14 mouse cellular contexts compared by ENCODE assay signal in the genomic region with DNA sequence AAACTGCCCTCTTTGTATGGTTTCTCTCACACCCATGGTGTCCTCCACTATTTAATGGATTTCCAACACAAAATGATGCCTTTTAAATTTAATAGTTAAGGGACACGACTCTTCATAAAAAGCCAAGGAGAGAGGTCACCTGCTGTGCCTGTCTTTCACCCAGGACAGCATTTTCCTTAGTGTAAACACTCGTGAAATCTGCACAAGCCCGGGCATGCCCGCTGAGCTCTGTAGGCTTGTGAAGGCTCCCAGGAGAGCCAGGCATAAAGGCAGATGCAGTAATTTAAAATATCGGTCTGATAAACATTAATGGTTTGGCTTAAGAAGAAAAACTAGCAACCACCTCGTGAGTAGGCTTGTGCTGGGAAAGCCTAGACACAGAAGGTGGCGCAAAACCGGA.
"Had no signal": no experiment of that assay in that cellular context is flagged by ENCODE, and none has a peak within 500 bp of the region (broad histone marks: within the 10 kb centered on the region; RNA-seq: fewer than 3 reads in every experiment).

No protein-coding gene starts in this region.

- H3K9ac ChIP-seq: limb, embryonic 15.5 days; liver, embryonic 13.5 days; liver, postnatal 0 days had no signal

- H3K9me3 ChIP-seq: limb, embryonic 15.5 days; liver, embryonic 13.5 days; lung, embryonic 15.5 days; midbrain, embryonic 13.5 days had no signal

- H3K27ac ChIP-seq: layer of hippocampus, adult 2 months; limb, embryonic 15.5 days; liver, embryonic 13.5 days; lung, embryonic 15.5 days; macrophage; midbrain, embryonic 13.5 days had no signal

- ATAC-seq: liver, postnatal 0 days had no signal

- H3K4me3 ChIP-seq: layer of hippocampus, adult 2 months; limb, embryonic 15.5 days; liver, embryonic 13.5 days; midbrain, embryonic 13.5 days had no signal

- H3K27me3 ChIP-seq: limb, embryonic 15.5 days; lung, embryonic 15.5 days; midbrain, embryonic 13.5 days had no signal

- H3K36me3 ChIP-seq: limb, embryonic 15.5 days; liver, embryonic 13.5 days; lung, embryonic 15.5 days; midbrain, embryonic 13.5 days had no signal

- DNase-seq: kidney, adult 11 months; kidney, postnatal 10 days; liver, embryonic 13.5 days; liver, postnatal 0 days; lung, postnatal 14 days; right cerebral cortex, adult 18-20 months; right cerebral cortex, postnatal 25 days; thymus, adult 18-20 months; thymus, postnatal 14 days had no signal

- H3K4me2 ChIP-seq: liver, embryonic 13.5 days had no signal
